Comparison of ENCODE assay signal across 9 mouse cellular contexts in genomic region chr5:116322365-116323027, GRCm38 (mm10). TPM values are rescaled to one million over a fixed set of nuclear protein-coding genes. Genes with fewer than 3 reads are reported as not detected.
DNase-seq lines count a peak whose midpoint lies in the region; ATAC-seq and TF ChIP-seq lines count a peak whose summit lies in the region.
"Had no signal": no experiment of that assay in that cellular context is flagged by ENCODE, and none has a peak within 500 bp of the region (broad histone marks: within the 10 kb centered on the region; RNA-seq: fewer than 3 reads in every experiment).

No protein-coding gene starts in this region.

- no peaks in the 10 kb centered on the region for H3K9me3 ChIP-seq in kidney, embryonic 15.5 days (replicated peaks)
- no peaks in the 10 kb centered on the region for H3K9me3 ChIP-seq in hindbrain, embryonic 15.5 days
- no peaks in the 10 kb centered on the region for H3K9me3 ChIP-seq in stomach, postnatal 0 days (ENCODE audit: control insufficient read depth, low read length)

- no peak for TF ChIP-seq CTCF in stomach, postnatal 0 days (IDR thresholded peaks at IDR 0.05; ENCODE audit: low read depth)

- no peak overlapping the region for H3K9ac ChIP-seq in kidney, embryonic 15.5 days
- no peak overlapping the region for H3K9ac ChIP-seq in hindbrain, embryonic 15.5 days
- H3K9ac ChIP-seq in stomach, postnatal 0 days (ENCODE audit: low read length): no peak overlapping the region

- no peak for DNase-seq in kidney, postnatal 36 days
- peak; percentile 65 for DNase-seq in mesoderm, embryonic 11.5 days (ENCODE audit: low read depth, low spot score)
- peak; percentile 15 for DNase-seq in stomach, postnatal 0 days (ENCODE audit: low spot score)
- no peak for DNase-seq in lung, postnatal 14 days
- no peak for DNase-seq in thymus, postnatal 36 days
- no peak for DNase-seq in urinary bladder, postnatal 14 days (ENCODE audit: low spot score)

- ATAC-seq in kidney, embryonic 15.5 days (replicated peaks; ENCODE audit: low FRiP score): no peak
- peak; percentile 84 for ATAC-seq in hindbrain, embryonic 15.5 days (ENCODE audit: low FRiP score, low read depth)
- ATAC-seq in stomach, postnatal 0 days (ENCODE audit: low FRiP score, low TSS enrichment): no peak

- no peak overlapping the region for H3K4me3 ChIP-seq in kidney, embryonic 15.5 days (replicated peaks)
- no peak overlapping the region for H3K4me3 ChIP-seq in hindbrain, embryonic 15.5 days
- H3K4me3 ChIP-seq in stomach, postnatal 0 days (ENCODE audit: low read depth, low read length): no peak overlapping the region

- H3K4me2 ChIP-seq in kidney, embryonic 15.5 days: 0 out of 2 replicates have a peak overlapping the region, but pooled peaks have one; percentile 22
- H3K4me2 ChIP-seq in hindbrain, embryonic 15.5 days: peak overlapping the region; percentile 35
- no peak overlapping the region for H3K4me2 ChIP-seq in stomach, postnatal 0 days (replicated peaks; ENCODE audit: low read depth)

- H3K27me3 ChIP-seq in kidney, embryonic 15.5 days: peaks cover 14% of the 10 kb centered on the region; the same call in 1 of the 2 replicates
- 0 out of 2 replicates have a peak, but pooled peaks cover 4% of the 10 kb centered on the region for H3K27me3 ChIP-seq in hindbrain, embryonic 15.5 days
- no peaks in the 10 kb centered on the region for H3K27me3 ChIP-seq in stomach, postnatal 0 days (ENCODE audit: control insufficient read depth, insufficient read depth, low read length)
- H3K27me3 ChIP-seq: CH12.LX had no signal

- TF ChIP-seq EP300 in stomach, postnatal 0 days (optimal IDR thresholded peaks at IDR 0.05): no peak

- WGBS in kidney, embryonic 15.5 days: 29% methylated on average over 15 of the region's 15 CpGs
- 13% methylated on average over 15 of the region's 15 CpGs for WGBS in hindbrain, embryonic 15.5 days
- 65% methylated on average over 15 of the region's 15 CpGs for WGBS in stomach, postnatal 0 days

- H3K36me3 ChIP-seq in kidney, embryonic 15.5 days: no peaks in the 10 kb centered on the region
- no peaks in the 10 kb centered on the region for H3K36me3 ChIP-seq in hindbrain, embryonic 15.5 days
- H3K36me3 ChIP-seq in stomach, postnatal 0 days (ENCODE audit: control insufficient read depth, insufficient read depth, low read length): no peaks in the 10 kb centered on the region

- peaks cover 18% of the 10 kb centered on the region for H3K4me1 ChIP-seq in kidney, embryonic 15.5 days
- H3K4me1 ChIP-seq in hindbrain, embryonic 15.5 days (replicated peaks): peaks cover 21% of the 10 kb centered on the region
- H3K4me1 ChIP-seq in stomach, postnatal 0 days (replicated peaks; ENCODE audit: control insufficient read depth, insufficient read depth): no peaks in the 10 kb centered on the region

- no peak overlapping the region for H3K27ac ChIP-seq in kidney, embryonic 15.5 days
- peak overlapping the region; percentile 68 for H3K27ac ChIP-seq in hindbrain, embryonic 15.5 days (replicated peaks)
- no peak overlapping the region for H3K27ac ChIP-seq in stomach, postnatal 0 days (replicated peaks)

RNA-seq across cellular contexts. Expression of gene Ccdc60, which starts 33.7 kb away (rescaled TPM):
- 0.62 and 0.74 TPM in 2 replicates for polyA plus RNA-seq in kidney, embryonic 15.5 days (2015; fragmentation: Nextera tagmentation; extraction: Ambion mirVana)
- 2.5 and 2.8 TPM in 2 replicates for polyA plus RNA-seq in hindbrain, embryonic 15.5 days (2015; fragmentation: Nextera tagmentation; extraction: Ambion mirVana)
- polyA plus RNA-seq in stomach, postnatal 0 days (2015; fragmentation: Nextera tagmentation; extraction: Ambion mirVana): 1.3 and 1.4 TPM in 2 replicates

Comparison
In these comparisons a context has a peak if more than half of its experiments do, and no peak if none do; other contexts are left out.
1. DNase-seq: peak in mesoderm, embryonic 11.5 days (single experiment) and stomach, postnatal 0 days (single experiment); none in kidney, postnatal 36 days (0 of 2), lung, postnatal 14 days (single experiment), thymus, postnatal 36 days (0 of 2) and urinary bladder, postnatal 14 days (single experiment).